Mouse (Mus musculus): ENCODE measurements around the gene Lemd2.
"Not testable (repeated sequence)": the region's sequence is repeated elsewhere in the genome, so short reads cannot be mapped to it uniquely, and the experiment has no call there.

Gene Lemd2

GRCm38 (mm10) chr17:27204075-27204909, at the start of gene Lemd2:
Lemd2 (minus strand) TSS chr17:27204469.
- in situ Hi-C loops (cut with MseI, MboI): no loop called here

- in situ Hi-C loops (cut with MseI, MboI): no loop called here
Measured at GRCm38 (mm10) chr17:27251150-27251549, 46.9 kb upstream of the Lemd2 start.

GRCm38 (mm10) chr17:27250461-27250860, 46.2 kb upstream of the Lemd2 start:
- in situ Hi-C loops (cut with MseI, MboI): no loop called here

GRCm38 (mm10) chr17:27249073-27249472, 44.8 kb upstream of the Lemd2 start:
- in situ Hi-C loops (cut with MseI, MboI): no loop called here

GRCm38 (mm10) chr17:27247680-27248386, 43.6 kb upstream of the Lemd2 start:
- in situ Hi-C loops (cut with MseI, MboI): no loop called here

GRCm38 (mm10) chr17:27245851-27246381, 41.6 kb upstream of the Lemd2 start:
- in situ Hi-C loops (cut with MseI, MboI): no loop called here

GRCm38 (mm10) chr17:27244912-27245311, 40.6 kb upstream of the Lemd2 start:
- in situ Hi-C loops (cut with MseI, MboI): no loop called here

- in situ Hi-C loops (cut with MseI, MboI): no loop called here
Measured at GRCm38 (mm10) chr17:27242194-27243189, 38.2 kb upstream of the Lemd2 start.

GRCm38 (mm10) chr17:27240556-27241457, 36.5 kb upstream of the Lemd2 start:
- in situ Hi-C loops (cut with MseI, MboI): no loop called here

- in situ Hi-C loops (cut with MseI, MboI): no loop called here
Measured at GRCm38 (mm10) chr17:27239941-27240340, 35.7 kb upstream of the Lemd2 start.

GRCm38 (mm10) chr17:27238637-27239036, 34.4 kb upstream of the Lemd2 start:
- in situ Hi-C loops (cut with MseI, MboI): no loop called here

GRCm38 (mm10) chr17:27237731-27238130, 33.5 kb upstream of the Lemd2 start:
- in situ Hi-C loops (cut with MseI, MboI): no loop called here

GRCm38 (mm10) chr17:27233298-27233697, 29.0 kb upstream of the Lemd2 start:
- in situ Hi-C loops (cut with MseI, MboI): no loop called here

GRCm38 (mm10) chr17:27232176-27232575, 27.9 kb upstream of the Lemd2 start:
- in situ Hi-C loops (cut with MseI, MboI): no loop called here

- in situ Hi-C loops (cut with MseI, MboI): not testable (repeated sequence)
Measured at GRCm38 (mm10) chr17:27231586-27231985, 27.3 kb upstream of the Lemd2 start.

- in situ Hi-C loops (cut with MseI, MboI): no loop called here
Measured at GRCm38 (mm10) chr17:27231146-27231503, 26.9 kb upstream of the Lemd2 start.

- in situ Hi-C loops (cut with MseI, MboI): no loop called here
Measured at GRCm38 (mm10) chr17:27230455-27231145, 26.3 kb upstream of the Lemd2 start.

GRCm38 (mm10) chr17:27229710-27230454, 25.6 kb upstream of the Lemd2 start:
- in situ Hi-C loops (cut with MseI, MboI): loop anchor here (5.0 to 10.0 kb wide), 2 partner anchors 82 to 85 kb away; no protein-coding TSS in a partner anchor

All from mouse trophoblast stem cell (cell line).